26 mouse cellular contexts compared by ENCODE assay signal in genomic region chr5:58531601-58532000, GRCm38 (mm10).
"Had no signal": no experiment of that assay in that cellular context is flagged by ENCODE, and none has a peak within 500 bp of the region (broad histone marks: within the 10 kb centered on the region; RNA-seq: fewer than 3 reads in every experiment).

No protein-coding gene starts in this region.

- ATAC-seq: hindbrain, embryonic 16.5 days; inflammation-experienced regulatory T-cells, adult 6 months; intestine, embryonic 15.5 days; intestine, postnatal 0 days had no signal

- DNase-seq: gastrocnemius, adult 2 months; gastrocnemius, postnatal 10 days; gastrocnemius, postnatal 25 days; heart, adult 18-20 months; heart, postnatal 10 days; heart, postnatal 4 days; kidney, adult 18-20 months; kidney, adult 8-10 months; kidney, postnatal 10 days; kidney, postnatal 25 days; kidney, postnatal 4 days; layer of hippocampus, adult 9-11 months; layer of hippocampus, postnatal 36 days; left cerebral cortex, postnatal 4 days had no signal

- H3K4me2 ChIP-seq: heart, embryonic 12.5 days; hindbrain, embryonic 12.5 days; hindbrain, embryonic 14.5 days; intestine, embryonic 15.5 days; limb, embryonic 13.5 days; limb, embryonic 15.5 days had no signal

- H3K9me3 ChIP-seq: heart, embryonic 10.5 days; heart, embryonic 12.5 days; hindbrain, embryonic 10.5 days; hindbrain, embryonic 12.5 days; intestine, embryonic 15.5 days; limb, embryonic 13.5 days; limb, embryonic 15.5 days had no signal

- H3K4me3 ChIP-seq: gastrocnemius, adult 2 months; heart, embryonic 10.5 days; heart, embryonic 12.5 days; hindbrain, embryonic 10.5 days; hindbrain, embryonic 12.5 days; intestine, embryonic 15.5 days; layer of hippocampus, adult 2 months; limb, embryonic 13.5 days; limb, embryonic 15.5 days had no signal

- H3K27me3 ChIP-seq: heart, embryonic 12.5 days; hindbrain, embryonic 12.5 days; intestine, embryonic 15.5 days; limb, embryonic 13.5 days; limb, embryonic 15.5 days had no signal

- H3K27ac ChIP-seq: gastrocnemius, adult 2 months; heart, embryonic 10.5 days; hindbrain, embryonic 10.5 days; hindbrain, embryonic 12.5 days; hindbrain, embryonic 14.5 days; intestine, embryonic 15.5 days; layer of hippocampus, adult 2 months; limb, embryonic 13.5 days; limb, embryonic 15.5 days had no signal

- H3K36me3 ChIP-seq: heart, embryonic 10.5 days; heart, embryonic 12.5 days; hindbrain, embryonic 10.5 days; hindbrain, embryonic 12.5 days; intestine, embryonic 15.5 days; limb, embryonic 13.5 days; limb, embryonic 15.5 days had no signal

- H3K4me1 ChIP-seq: heart, embryonic 10.5 days; heart, embryonic 12.5 days; hindbrain, embryonic 10.5 days; hindbrain, embryonic 12.5 days; intestine, embryonic 15.5 days; limb, embryonic 13.5 days; limb, embryonic 15.5 days had no signal

- H3K9ac ChIP-seq: heart, embryonic 12.5 days; hindbrain, embryonic 12.5 days; hindbrain, embryonic 14.5 days; intestine, embryonic 15.5 days; limb, embryonic 13.5 days; limb, embryonic 15.5 days had no signal
